Mouse (Mus musculus): ENCODE measurements around the gene Saa1. TPM values are rescaled to one million over a fixed set of nuclear protein-coding genes. Genes with fewer than 3 reads are reported as not detected.

Gene Saa1
- polyA plus RNA-seq, 1 experiment from 2014 or later, result not detected

- H3K36me3 ChIP-seq (ENCODE audit: inconsistent target), result peaks cover 65% of the 10 kb centered on the region
- 86% methylated on average over 1 of the region's 1 CpGs for WGBS (ENCODE audit: missing documents)
- no peak overlapping the region for H3K4me3 ChIP-seq (ENCODE audit: inconsistent target)
- H3K79me2 ChIP-seq (ENCODE audit: inconsistent target), result no peaks in the 10 kb centered on the region
- no peak overlapping the region for H3K27ac ChIP-seq
Observed at GRCm38 (mm10) chr7:46696754-46697153, 46.0 kb downstream of the Saa1 start.

Other genes with a start within 250 kb of the Saa1 start
- gene Sergef, start 103.2 kb downstream of the Saa1 start, polyA plus RNA-seq (2018), result 7.7 to 12.6 TPM (median 8.8 TPM) in 3 replicates
- gene Tph1, start 70.4 kb downstream of the Saa1 start, polyA plus RNA-seq (2018), result not detected in 3 replicates
- 2.0 to 3.9 TPM (median 2.7 TPM) in 3 replicates for gene Saal1, start 32.3 kb downstream of the Saa1 start, polyA plus RNA-seq (2018)
- 50.5 to 83.6 TPM (median 73.1 TPM) in 3 replicates for gene Saa3, start 27.3 kb downstream of the Saa1 start, polyA plus RNA-seq (2018)
- not detected in 3 replicates for gene Saa4, start 10.4 kb downstream of the Saa1 start, polyA plus RNA-seq (2018)
- gene Saa2, start 8.8 kb upstream of the Saa1 start, polyA plus RNA-seq (2018), result not detected in 3 replicates
- 16.3 to 29.8 TPM (median 23.7 TPM) in 3 replicates for gene Hps5, start 53.1 kb upstream of the Saa1 start, polyA plus RNA-seq (2018)
- 41.4 to 101 TPM (median 42.4 TPM) in 3 replicates for gene Gtf2h1, start 53.1 kb upstream of the Saa1 start, polyA plus RNA-seq (2018)
- gene Ldha, start 98.5 kb upstream of the Saa1 start, polyA plus RNA-seq (2018), result 352 to 860 TPM (median 417 TPM) in 3 replicates
- not detected in 3 replicates for gene Ldhc, start 118.2 kb upstream of the Saa1 start, polyA plus RNA-seq (2018)
- 62.8 to 220 TPM (median 81.4 TPM) in 3 replicates for gene Tsg101, start 177.0 kb upstream of the Saa1 start, polyA plus RNA-seq (2018)
- gene Uevld, start 215.5 kb upstream of the Saa1 start, polyA plus RNA-seq (2018), result 6.1 to 6.9 TPM (median 6.4 TPM) in 3 replicates
- not detected in 3 replicates for gene Gm9999, start 240.6 kb upstream of the Saa1 start, polyA plus RNA-seq (2018)

All from macrophage (primary cell).